Mouse (Mus musculus): ENCODE results near the gene Csad.
A peak's percentile ranks its signal among the peaks of the same experiment; 100 is the strongest.
"Not testable (repeated sequence)": the region's sequence is repeated elsewhere in the genome, so short reads cannot be mapped to it uniquely, and the experiment has no call there.

Csad gene

DNA sequence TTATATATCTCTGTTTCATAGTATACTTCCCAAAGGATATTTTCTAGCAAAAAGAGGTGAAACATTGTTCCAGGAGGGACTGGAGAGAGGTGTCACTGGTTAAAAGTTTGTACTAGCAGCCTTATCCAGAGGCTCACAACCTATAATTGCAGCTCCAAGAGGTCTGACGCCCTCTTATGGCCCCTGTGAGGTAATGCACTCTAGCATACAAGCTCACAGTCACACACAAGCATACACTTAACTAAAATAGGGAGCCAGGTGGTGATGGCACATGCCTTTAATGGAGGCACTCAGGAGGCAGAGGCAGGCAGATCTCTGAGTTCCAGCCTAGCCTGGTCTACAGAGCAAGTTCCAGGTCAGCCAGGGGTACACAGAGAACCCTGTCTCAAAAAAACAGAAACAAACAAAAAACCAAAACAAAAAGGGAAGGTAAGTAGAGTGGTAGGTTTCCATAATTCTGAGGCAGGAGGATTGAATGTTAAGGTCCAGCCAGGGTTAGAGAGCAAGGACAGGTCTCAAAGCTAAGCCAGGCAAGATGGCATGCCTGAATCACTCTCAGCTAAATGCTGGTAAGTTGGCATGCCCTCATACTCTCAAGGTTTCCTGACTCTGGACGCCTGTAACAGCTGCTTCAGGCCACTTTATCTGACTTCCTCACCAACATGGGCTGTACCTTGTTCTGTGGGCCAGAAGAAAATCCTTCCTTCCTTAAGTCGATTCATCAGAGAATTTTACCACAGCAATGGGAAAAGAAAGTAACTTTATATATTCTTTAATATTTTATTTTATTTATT is 40.4 kb downstream of the Csad start:
- DNase-seq (ENCODE audit: low spot score in 2 of 2): no peak

DNA sequence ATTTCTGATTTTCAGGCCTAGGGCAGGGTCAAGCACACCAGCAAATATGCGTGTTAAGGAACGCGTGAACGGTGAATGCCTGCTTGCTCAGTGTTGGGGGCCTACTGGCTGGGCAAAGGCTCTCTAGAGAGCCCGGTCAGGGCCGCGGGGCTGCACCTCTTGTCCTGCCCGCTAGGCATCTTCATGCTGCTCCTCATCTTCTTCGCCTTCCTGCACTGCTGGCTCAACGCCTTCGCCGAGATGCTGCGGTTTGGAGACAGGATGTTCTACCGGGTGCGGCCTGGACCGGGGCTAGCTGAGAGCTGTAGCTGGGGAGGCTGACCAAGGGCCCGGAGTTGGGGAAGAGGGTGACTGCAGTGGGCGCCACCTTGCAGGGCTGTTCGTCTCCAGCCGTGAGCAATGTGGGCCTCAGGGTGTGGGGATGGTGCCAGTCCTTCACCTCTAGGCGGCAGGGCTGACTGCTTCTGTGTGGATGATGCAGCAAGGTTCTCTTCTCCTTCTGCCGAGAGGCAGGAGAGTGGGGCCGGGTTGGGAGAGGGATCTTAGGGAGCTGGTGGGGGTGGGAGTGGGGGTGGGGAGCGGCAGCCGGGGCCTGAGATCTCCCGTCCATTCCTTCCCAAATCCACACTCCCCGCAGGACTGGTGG is 44.0 kb downstream of the Csad start:
- no peak for DNase-seq (ENCODE audit: low spot score in 2 of 2)

DNA sequence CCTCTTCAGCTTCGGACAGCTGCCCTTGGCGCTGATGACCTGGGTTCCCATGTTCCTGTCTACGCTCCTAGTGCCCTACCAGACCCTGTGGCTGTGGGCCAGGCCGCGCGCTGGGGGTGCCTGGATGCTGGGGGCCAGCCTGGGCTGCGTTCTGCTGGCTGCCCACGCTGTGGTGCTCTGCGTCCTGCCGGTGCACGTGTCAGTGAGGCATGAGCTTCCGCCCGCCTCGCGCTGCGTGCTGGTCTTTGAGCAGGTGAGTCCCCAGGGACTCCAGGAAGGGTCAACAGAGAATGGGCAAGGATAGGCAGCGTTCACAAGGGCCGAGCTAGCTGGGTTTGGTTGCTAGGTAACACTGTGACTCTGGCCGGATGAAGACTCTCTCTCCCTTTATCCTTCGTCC is 47.7 kb downstream of the Csad start:
- no peak for DNase-seq (ENCODE audit: low spot score in 2 of 2)

DNA sequence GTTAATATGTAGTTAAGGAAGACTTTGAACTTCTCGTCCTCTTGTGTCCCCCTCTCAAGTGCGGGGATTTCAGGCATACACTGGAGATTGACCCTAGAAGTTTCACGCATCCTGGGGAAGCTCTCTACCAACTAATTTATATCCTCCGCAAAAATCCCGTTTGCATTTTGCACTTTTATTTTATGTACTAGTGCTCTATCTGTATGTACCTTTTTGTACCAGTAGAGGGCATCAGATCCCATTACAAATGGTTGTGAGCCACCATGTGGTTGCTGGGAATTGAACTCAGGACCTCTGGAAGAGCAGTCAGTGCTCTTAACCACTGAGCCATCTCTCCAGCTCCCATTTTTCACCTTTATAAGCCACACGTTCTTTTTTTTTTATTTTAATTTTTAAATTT is 49.5 kb downstream of the Csad start:
- not testable (repeated sequence) for DNase-seq (ENCODE audit: low spot score in 2 of 2)

DNA sequence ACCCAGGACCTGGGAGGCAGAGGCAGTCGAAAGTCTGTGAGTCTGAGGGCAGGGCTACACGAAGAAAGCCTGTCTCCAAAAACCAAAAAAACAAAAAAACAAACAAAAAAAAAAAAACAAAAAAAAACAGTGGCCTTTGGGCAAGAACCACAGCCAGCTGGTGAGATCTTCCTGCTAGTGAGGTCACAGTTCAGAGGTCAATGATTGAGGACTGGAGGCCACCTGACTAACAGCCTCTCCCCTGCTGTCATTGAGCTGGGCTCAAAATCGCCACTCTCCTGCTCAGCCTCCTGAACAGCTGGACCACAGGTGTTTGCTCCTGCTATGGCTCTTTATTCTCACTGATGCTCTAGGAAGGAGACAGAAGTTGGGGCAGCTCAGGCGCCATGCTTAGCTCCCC is 51.9 kb downstream of the Csad start:
- DNase-seq (ENCODE audit: low spot score in 2 of 2): no peak

DNA sequence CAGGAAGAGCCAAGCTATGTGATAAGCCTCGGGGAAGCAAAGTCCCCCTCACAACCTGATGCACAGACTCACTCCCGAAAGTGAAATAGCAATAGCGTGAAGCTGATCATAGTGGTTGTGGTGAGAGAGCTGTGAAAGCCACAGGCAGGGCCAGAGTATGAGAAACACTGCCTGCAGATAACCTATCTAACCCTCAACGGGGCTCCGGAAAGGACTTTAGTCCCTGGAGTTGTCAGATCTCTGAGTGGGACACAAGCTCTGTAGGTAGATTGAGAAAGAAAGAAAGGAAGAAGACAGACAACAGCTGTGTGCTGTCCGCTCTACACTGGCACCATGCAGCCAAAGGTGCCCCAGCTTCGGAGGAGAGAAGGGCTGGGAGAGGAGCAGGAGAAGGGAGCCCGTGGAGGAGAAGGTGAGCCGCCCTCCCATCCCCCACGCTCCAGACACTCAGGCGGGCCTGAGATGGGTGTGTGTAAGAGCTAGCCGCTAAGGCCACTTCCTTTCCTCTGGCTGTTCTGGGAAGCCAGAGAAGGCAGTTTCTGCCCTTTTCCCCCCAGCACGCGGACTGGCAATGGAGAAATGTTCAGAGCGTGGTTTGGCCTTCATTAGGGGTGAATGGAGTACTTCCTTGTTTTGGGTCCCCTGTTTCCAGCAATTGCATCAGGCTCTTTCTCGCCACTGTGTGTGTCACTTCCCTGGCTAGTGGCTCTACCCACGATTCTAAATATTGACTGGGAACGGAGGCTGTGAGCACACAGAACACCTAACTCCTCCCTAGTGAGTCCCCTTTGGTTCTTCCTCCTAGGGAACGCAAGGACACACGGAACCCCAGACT is 54.0 kb downstream of the Csad start, which contains the start of gene Soat2:
TSS of gene Soat2 (plus strand) at position 226 of the 835 bp plus-strand sequence.
- peak; percentile 58 to 81 for DNase-seq (ENCODE audit: low spot score in 2 of 2)

DNA sequence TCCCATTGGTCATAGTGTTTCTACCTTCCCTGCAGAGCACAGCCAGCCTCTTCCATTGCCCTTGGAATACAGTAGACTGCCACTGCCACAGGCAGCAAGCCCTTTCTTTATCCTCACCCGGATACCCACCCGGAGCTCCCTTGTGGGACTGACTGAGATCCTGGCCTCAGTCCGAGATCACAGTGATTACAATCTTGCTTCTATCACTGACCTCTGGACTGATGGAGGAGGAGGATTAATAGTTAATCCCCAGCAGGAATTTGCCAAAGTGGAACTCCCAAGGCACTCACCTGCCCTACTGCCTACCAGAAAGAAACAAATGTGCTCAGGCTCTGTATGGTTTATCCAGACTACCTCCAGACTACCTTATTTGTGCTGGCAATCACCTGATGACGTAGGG is 55.0 kb downstream of the Csad start:
- DNase-seq (ENCODE audit: low spot score in 2 of 2): no peak

DNA sequence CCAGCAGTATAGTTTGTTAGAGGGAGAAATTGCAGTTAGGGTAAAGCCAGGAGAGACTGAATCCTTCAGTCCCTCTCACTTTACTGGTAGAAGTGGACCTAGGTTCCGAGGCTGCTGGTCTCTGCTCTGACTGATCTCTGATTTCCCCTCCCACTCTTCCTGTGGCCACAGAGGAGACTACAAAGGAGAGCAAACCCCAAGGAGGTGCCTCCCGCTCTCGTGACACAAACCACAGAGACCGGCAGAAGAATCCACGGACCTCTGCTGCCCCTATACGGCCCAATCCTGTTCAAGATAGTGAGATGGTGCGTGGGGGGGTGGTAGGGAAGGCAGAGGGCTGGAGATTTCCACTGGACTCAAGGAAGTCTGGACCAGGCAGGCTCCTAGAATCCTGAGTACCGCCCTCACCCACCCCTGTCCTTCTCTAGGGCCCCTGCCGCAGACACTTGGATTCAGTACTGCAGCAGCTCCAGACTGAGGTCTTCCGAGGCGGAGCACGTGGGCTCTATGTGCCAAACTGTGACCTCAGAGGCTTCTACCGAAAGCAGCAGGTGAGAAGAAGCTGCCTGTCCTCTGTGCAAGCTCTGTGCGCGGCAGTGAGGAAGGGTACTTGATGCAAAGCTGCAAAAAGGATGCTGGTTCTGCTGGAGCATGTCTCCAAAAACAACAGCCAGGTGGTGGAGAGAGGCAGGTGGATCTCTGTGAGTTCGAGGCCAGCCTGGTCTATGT is 56.7 kb downstream of the Csad start:
- no peak for DNase-seq (ENCODE audit: low spot score in 2 of 2)

DNA sequence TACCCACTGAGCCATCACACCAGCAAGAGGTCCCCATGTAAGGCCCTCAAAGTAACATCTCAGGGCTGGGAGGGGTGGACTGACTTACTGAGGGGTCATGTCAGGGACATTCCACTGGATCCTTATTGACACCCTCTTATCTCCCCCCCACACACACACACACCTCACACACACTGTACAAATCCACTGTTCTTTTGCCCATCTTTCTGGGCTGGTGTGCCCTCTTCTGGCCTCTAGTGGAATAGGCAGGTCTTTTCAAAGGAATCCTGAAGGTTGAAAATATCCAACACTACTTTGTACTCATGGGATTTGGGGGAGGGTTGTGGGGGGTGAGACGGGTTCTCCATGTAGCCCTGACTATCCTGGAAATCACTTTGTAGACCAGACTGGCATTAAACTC is 57.6 kb downstream of the Csad start:
- no peak for DNase-seq (ENCODE audit: low spot score in 2 of 2)

DNA sequence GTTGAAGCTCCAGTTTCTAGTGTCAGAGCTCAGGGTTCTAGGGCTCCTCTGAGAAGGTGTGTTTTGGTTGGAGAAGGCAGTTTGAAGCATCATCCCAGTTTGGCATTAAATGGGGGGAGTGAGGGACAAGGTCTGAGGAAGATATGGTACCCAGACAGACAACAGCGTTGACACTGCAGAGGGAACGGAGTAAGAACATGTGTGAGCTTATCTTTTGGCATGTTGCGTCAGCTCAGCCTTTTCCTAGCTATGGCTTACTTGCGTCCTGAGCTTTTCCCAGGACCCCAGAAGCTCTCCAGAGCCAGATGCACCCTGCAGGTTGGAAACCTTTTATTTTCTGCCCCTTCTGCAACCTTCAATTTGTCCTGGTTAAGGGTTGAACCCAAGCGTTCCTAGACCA is 58.4 kb downstream of the Csad start:
- DNase-seq (ENCODE audit: low spot score in 2 of 2): no peak

DNA sequence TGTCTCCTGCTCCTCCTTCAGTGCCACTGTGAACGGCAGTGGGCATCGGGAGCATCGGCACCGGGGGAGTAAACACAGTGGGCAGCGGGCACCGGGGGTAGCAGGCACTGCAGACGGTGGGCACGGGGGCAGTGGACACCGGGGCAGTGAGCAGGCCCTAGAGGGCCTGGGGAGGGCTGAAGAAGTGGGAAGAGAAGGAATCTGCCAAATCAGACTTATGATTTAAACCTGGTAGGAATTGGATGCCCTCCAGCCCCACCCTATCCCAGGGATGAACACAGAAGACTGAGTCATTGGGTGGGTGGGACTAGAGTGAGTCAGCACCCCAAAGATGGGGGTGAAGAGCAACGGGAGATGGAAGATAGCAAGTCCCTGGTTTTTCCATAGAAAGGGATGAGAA is 59.2 kb downstream of the Csad start:
- DNase-seq (ENCODE audit: low spot score in 2 of 2): no peak

DNA sequence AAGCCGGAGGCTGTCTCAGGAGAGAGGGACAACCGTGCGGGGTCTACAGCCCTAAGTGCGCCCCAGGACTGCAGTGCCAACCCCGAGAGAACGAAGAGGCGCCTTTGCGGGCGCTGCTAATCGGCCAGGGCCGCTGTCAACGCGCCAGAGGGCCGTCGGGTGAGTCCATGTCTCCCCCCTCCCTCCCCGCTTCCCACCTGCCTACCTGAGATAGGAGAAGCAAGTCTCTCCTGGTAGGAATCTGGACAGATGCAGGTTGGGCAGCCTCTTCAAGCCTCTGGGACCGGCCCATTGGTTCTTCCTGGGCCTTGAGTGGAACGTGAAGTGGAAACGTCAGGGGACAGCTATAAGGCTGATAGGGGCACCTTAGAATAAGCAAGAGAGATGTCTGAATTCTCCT is 59.8 kb downstream of the Csad start:
- no peak for DNase-seq (ENCODE audit: low spot score in 2 of 2)

DNA sequence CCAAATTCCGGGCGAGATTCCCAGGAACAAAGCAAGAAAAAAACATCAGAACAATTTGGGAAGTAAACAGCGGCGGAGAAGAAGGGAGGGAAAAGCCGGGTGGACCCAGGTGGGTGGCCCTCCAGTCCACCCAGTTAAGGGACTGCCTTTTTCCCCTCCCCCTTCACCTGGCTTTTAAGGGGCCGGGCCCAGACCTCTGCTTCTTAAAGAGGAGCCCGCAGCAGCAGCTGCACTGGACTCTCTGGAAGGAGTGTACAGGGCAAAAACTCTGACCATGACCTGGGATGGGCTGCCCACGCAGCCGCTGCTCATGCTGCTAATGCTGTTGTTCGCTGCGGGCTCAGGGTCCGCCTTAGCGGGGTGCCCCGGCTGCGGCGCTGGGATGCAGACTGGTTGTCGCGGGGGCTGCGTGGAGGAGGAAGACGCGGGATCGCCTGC is 60.2 kb downstream of the Csad start, which contains the start of gene Igfbp6:
TSS of gene Igfbp6 (plus strand) at position 89 of the 438 bp plus-strand sequence.
- DNase-seq (ENCODE audit: low spot score in 2 of 2): no peak

DNA sequence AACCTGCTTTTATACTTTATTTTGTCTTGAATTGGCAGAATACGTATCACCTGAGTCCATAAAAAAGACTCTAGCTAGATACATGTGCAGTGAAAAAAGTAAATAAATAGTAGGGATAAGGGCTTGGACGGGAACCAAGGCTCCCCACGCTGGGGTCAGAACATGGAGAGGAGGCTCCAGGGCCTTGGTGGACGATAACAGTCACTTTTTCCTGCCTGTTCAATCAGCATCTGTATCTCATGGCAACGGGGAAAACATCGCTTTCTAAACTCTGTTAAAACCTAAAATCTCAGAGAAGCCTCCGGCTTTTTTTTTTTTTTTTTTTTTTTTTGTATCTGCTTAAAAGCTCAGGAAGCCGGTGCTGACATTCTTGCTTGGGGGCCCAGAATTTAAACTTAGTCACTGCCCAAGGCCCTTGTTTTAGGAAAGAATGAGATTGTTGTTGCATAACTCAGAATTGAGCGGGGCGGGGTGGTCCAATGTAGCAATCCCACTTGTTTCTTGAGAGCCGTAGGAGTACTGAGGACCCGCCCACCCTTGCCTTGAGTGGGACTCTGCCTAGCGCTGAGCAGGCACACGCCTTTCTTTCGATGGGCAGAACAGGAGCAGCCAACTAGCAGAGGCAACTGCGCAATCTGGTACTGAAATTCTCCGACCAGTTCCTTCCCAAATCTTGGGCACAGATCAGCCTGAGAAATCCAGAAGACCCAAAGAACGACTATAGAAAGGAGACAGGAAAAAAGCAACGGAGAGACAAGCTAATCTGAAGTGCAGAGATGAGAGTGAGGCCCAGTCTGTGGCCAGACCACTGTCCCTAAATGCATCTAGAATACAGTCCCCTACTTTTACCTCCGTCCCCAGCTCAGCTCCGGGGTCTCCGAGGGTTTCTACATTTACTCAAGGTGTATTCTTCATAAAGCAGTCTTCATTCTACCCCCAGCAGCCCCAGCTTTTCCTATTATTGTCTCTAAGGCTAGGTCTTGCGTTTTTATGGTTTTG is 61.3 kb downstream of the Csad start:
- no peak for DNase-seq (ENCODE audit: low spot score in 2 of 2)

DNA sequence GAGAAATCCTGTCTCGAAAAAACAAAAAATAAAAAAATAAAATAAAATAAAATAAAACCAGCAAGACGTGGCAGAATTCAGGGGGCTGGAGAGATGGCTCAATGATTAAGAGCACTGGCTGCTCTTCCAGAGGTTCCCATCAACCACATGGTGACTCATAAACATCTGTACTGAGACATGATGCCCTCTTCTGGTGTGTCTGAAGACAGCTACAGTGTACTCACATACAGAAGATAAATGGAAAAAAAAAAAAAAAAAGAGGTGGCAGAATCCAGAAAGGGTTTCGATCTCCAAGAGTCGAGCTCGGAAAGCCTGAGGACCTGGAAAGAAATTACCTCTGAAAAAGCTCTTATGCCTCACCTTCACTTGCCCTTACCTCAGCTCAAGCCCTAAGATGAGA is 63.4 kb downstream of the Csad start:
- no peak for DNase-seq (ENCODE audit: low spot score in 2 of 2)

DNA sequence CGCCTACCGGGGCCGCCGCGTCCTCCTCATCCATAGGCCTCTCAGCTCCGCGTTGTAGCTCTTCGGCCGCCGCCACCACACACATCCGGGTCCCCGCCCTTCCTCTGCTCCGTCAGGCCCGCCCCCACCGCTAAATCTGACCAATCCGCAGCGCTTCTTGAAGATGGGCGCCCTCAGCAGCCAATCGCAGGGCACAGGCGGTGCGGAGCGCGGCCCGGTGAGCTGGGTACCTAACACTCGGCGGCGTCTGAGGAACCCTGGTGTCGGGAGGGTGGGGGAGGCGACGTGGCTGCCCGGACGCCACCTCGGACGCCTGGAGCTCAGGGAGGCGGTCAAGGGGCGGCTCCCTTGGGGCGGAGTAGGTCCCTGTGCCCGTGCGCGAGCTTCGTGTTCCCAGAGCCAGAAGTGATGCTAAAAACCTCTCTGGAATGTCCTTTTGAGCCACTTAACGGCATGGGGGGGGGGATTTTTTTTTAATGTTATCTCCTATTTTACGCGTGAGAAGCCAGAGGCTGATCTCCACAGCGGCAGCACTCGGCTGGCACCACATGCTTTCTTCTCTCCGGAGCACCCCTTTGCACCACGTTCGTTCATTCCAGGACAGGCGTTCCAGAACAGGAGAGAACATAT is 68.3 kb downstream of the Csad start, which contains the start of gene Spryd3:
TSS of gene Spryd3 (minus strand) at position 106 of the 630 bp plus-strand sequence.
- DNase-seq (ENCODE audit: low spot score in 2 of 2): peak; percentile 97 to 99

DNA sequence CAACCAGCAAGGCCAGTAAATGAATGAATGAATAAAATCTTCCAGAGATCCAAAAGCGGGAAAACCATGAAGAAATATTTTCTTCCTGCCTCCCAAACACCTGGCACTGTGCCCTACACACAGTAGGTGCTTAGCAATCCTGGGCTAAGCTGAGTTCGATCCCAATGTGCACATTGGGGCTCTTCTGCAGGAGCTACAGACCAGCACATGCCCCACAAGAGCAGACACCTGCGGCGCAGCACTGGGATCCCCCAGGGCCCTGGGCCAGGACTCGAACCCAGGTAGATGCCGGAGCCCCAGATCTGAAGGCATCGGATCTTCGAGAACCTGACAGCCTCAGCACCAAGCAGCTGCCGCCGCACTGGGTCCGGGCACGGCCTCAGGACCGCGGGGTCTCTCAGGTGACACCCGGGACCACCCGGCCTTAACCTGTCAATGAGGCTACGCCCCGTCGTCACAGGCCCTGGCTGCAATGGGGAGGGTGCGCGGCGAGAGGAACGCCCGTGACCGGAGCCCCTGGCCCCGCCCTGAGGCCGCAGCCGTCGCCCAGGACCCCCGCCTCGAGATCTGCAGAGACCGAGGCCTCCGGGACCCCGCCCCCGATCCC is 68.9 kb downstream of the Csad start:
- no peak for DNase-seq (ENCODE audit: low spot score in 2 of 2)

DNA sequence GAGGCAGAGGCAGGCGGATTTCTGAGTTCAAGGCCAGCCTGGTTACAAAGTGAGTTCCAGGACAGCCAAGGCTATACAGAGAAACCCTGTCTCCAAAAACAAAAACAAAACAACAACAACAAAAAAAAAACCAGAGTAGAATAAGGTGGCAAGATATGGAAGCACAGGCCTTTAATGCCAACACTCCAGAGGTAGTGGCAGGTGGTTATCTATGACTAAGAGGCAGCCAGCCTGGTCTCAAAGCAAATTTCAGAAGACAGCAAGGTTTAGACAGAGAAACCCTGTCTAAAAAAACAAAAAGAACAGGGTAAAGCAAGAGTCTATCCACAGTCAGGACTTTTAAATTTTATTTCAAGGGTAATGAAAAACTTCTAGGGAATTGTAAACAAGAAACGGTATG is 69.8 kb downstream of the Csad start:
- DNase-seq (ENCODE audit: low spot score in 2 of 2): no peak

DNA sequence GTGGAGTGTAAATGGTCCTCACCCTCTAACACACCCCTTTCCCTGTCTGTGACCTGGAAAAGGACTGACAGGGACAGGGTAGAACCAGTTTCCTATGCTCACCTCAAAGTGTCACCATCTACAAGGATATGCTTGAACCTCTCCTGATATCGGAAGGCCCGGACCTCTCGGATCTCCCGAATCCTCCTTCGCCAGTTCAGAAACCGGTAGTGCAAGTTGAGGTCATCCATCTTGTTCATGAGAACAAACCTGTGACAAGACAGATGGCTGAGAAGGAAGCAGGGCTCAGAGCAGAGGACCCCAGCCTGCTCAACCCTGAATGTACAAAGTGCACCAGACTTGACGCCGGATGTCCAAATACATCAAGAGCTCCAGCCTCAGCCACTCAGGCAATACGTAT is 71.2 kb downstream of the Csad start:
- DNase-seq (ENCODE audit: low spot score in 2 of 2): no peak

All from spleen, postnatal 4 days (tissue).